Mouse (Mus musculus) embryo, embryonic 9.5 days (tissue): ENCODE measurements around the gene Rp2.
A peak's percentile ranks its signal among the peaks of the same experiment; 100 is the strongest.
"Not testable (repeated sequence)": the region's sequence is repeated elsewhere in the genome, so short reads cannot be mapped to it uniquely, and the experiment has no call there.

Experiments
- DNase-seq: peaks from one replicate; pipeline ENCODE4 v3.0.0-alpha.2; 2017; ENCODE audit errors: extremely low spot score

Gene Rp2

GRCm38 (mm10) chrX:20364391-20365365 lies at the start of gene Rp2:
Gene Rp2, plus strand, starts transcription at chrX:20364481.
- DNase-seq = peak; percentile 69

- DNase-seq = no peak
Measured at GRCm38 (mm10) chrX:20332756-20333155, 31.5 kb upstream of the Rp2 start.

- DNase-seq = peak; percentile 16
Measured at GRCm38 (mm10) chrX:20335722-20336121, 28.6 kb upstream of the Rp2 start.

DNA sequence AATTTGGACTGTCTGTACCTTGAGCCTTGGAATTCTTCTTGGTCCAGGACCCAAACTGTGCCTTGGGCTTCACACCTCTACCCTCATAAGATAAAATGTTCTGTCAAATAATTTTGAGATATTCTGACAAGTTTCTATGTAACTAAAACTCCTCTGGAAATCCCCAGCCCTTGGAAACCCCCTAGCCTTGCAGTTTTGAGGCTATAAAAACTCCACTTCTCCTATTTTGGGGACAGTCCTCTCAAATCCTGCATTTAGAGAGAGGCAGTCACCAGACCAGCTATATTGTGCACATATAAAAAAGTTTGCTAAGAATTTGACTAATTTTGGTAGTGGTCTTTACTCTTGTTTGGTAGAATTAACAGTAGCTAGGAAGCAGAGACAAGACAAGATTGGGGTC lies 19.3 kb upstream of the Rp2 start:
- no peak for DNase-seq

GRCm38 (mm10) chrX:20346355-20346754 lies 17.9 kb upstream of the Rp2 start:
- no peak for DNase-seq

DNA sequence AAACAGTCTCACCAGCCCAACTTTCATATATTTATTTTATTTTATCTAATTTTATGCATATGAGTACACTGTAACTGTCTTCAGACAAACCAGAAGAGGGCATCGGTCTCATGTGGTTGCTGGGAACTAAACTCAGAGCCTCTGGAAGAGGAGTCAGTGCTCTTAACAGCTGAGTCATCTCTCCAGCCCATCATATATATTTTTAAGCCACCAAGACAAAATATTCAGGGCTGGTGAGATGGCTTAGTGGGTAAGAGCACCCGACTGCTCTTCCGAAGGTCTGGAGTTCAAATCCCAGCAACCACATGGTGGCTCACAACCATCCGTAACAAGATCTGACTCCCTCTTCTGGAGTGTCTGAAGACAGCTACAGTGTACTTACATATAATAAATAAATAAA lies 14.0 kb upstream of the Rp2 start:
- DNase-seq = not testable (repeated sequence)

DNA sequence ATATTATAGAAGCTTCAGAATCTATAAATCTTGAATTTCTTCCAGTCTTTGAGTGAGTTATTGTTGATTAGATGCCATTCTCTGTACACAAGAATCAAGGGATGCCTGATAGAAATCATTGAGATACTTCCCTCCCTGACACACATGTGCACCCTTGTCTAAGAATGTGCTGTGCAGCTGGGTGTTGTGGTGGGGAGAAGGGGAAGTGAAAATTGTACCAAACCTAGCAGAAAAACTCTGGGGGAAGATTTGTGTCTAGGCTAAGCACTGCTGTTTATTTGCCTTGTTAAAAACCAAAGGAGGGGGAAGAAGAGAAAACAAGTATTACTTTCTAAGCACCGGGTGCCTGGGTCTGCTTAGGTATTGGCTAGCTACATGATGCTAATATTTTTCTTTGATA lies 9.0 kb upstream of the Rp2 start:
- DNase-seq = no peak

DNA sequence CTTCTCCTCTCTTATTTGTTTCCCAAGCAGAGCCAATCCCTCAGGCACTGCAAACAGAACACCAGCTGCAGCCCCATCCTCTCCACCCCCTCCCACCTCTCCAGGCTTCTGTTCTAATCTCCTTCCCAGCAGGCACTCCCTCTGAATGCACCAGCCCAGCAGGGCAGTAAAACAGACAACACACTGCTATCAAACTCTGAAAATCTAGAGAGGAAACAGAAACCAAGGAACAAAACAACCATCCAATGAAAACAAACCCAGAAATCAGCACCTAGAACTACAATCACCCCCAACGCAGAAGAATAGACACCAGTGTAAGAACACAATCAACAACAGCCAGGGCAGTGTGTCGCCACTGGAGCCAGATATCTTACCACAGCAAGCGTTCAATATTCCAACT lies 8.0 kb upstream of the Rp2 start:
- no peak for DNase-seq

DNA sequence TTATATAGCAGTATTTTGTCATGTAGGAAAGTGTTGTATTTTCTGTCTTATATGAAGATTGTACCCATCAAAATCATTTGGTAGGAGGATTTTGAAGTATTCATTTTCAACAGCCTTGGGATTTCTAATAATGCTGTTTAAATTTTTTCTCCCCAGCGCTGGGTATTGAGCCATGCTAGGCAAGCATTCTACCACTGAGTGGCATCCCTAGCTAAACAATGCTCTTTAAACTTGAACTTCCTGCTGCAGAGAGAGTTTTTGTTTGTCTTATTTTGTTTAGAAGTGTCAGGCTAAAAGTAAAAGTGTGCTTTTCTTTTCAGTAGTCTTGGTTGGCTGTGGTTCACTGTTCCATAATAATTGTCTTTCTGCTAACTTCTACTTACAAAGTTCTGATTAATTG lies 1.8 kb downstream of the Rp2 start:
- DNase-seq = no peak

GRCm38 (mm10) chrX:20379347-20380014 lies 15.2 kb downstream of the Rp2 start:
- no peak for DNase-seq

- DNase-seq = no peak
Measured at GRCm38 (mm10) chrX:20382260-20382659, 18.0 kb downstream of the Rp2 start.

DNA sequence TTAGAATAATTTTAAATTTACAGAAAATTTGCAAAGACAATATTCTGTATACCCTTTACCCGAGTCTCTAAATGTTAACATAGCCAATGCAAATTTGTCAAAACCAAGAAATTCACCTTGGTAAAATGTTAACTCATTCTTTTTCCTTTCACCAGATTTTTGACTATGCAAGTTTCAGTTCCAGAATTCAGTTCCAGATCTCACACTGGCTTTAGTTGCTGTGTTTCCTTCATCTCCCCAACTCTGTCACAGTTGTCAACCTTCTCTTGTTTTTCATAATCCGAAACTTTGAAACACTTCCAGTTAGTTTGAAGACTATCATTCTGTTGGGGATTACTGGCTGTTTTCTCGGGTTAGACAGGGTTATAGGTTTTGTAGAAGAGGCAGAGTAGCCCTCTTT lies 22.7 kb downstream of the Rp2 start:
- DNase-seq = no peak

DNA sequence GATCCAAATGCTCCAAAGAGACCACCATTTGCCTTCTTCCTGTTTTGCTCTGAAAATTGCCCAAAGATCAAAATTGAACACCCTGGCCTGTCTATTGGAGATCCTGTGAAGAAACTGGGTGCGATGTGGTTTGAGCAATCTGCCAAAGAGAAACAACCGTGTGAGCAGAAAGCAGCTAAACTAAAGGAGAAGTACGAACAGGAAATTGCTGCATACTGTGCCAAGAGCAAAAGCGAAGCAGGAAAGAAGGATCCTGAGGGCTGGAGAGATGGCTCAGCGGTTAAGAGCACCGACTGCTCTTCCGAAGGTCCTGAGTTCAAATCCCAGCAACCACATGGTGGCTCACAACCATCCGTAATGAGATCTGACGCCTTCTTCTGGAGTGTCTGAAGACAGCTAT lies 27.7 kb downstream of the Rp2 start:
- not testable (repeated sequence) for DNase-seq

DNA sequence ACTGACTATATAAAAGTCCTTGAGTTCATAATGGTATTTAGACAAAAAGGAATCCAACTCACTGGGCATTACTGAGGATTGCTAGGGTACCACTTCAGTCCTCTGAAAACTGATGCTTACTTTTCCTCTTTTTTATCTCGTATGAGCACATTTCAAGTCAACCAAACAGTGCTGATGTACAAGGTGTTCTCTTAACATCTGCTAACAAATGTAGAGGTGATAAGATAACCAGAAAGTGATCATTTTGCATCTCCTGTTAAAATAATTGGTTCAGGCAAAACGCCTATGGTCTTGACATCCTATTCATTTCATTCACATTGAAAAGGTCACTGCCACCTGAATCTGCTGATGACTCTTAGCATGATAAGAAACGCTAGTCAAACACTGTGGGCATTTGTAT lies 28.7 kb downstream of the Rp2 start:
- no peak for DNase-seq

DNA sequence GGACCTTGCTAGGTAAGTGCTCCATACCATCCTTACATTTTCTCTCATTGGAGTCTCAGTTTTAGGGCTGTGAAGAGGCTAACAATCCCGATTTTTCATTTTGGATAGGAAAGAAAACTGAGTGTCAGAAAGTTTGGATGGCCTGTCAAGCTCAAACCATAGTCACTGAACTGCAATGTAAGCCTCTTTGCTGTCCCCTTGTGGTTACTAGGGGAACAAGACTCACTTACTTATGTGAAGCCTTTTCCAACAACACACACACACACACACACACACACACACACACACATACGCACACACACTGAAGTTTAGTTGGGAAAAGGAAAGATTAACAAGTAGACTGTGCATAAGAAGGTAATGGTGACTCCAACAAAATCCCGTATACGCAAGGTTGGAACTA lies 39.8 kb downstream of the Rp2 start:
- no peak for DNase-seq

GRCm38 (mm10) chrX:20406909-20407308 lies 42.6 kb downstream of the Rp2 start:
- DNase-seq = no peak

DNA sequence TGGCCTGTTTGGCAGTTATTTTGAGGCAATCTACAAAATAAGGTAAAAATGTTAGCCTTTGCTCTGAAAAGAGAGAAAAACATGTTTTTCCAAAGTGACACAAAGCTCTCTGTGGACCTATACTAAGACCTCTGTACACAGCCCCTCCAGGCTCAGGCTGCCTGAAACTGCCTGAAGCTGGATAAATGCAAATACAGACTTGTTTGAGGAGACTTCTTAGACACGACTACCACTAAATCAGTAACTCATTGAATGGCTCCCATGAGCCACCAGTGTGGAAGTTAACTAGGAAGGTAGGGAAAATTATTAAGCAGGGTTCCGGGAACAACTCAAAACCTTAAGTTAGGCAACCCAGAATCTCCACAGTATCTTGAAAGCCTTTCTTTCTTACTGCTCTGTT lies 43.4 kb downstream of the Rp2 start:
- DNase-seq = no peak

DNA sequence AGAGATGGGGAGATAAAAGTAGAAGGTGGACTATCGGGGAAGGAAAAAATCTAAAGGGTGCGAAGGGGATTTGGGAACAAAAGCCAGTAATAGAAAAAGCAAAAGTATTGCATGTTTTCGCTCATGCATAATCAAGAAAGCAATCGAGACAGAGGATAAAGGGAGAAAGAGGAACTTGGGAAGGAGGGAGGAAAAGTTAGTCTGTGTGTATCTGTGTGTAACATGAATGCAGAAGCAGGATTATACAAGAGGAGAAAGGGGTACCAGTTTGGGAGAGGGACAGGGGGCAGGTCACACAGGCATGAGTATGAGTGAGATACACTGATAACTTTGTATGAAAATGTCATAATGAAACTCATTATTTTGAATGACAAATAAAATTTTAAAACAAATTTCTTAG lies 47.1 kb downstream of the Rp2 start:
- no peak for DNase-seq

GRCm38 (mm10) chrX:20412221-20412620 lies 47.9 kb downstream of the Rp2 start:
- no peak for DNase-seq

GRCm38 (mm10) chrX:20414885-20415622 lies 50.8 kb downstream of the Rp2 start:
- DNase-seq = no peak

GRCm38 (mm10) chrX:20418461-20418860 lies 54.2 kb downstream of the Rp2 start:
- no peak for DNase-seq

DNA sequence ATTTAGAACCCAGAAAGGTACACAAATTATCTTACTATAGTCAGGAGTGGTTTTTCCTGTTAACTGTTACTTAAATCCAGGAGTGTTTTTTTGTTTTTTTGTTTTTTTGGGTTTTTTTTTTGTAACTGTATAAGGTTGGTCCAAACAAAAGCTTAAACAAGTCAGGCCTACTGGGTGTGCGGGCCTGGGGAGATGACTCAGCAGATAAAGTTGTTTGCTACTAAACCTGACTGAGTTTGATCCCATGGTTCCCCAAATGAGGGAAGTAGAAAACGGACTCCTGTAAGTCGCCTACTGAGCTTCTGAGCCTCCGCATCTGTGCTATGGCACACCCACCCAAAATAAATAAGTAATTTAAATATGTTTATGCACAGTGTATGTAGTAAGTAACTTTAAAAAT lies 55.3 kb downstream of the Rp2 start:
- no peak for DNase-seq
